Comparison of ENCODE assay signal across 9 mouse cellular contexts in genomic region chrX:107477066-107477465, GRCm38 (mm10).
DNase-seq lines count a peak whose midpoint lies in the region; ATAC-seq and TF ChIP-seq lines count a peak whose summit lies in the region.
"Had no signal": no experiment of that assay in that cellular context is flagged by ENCODE, and none has a peak within 500 bp of the region (broad histone marks: within the 10 kb centered on the region; RNA-seq: fewer than 3 reads in every experiment).

No protein-coding gene starts in this region.

- peak; percentile 79 for TF ChIP-seq CTCF in midbrain, postnatal 0 days (IDR thresholded peaks at IDR 0.05)

- no peaks in the 10 kb centered on the region for H3K27me3 ChIP-seq in forebrain, embryonic 13.5 days
- H3K27me3 ChIP-seq in midbrain, postnatal 0 days (ENCODE audit: insufficient read depth, low read length) = no peaks in the 10 kb centered on the region
- H3K27me3 ChIP-seq: lung, embryonic 15.5 days had no signal

- no peak overlapping the region for H3K27ac ChIP-seq in forebrain, embryonic 13.5 days
- no peak overlapping the region for H3K27ac ChIP-seq in midbrain, postnatal 0 days (ENCODE audit: low read depth, low read length)
- H3K27ac ChIP-seq: lung, embryonic 15.5 days had no signal

- no peaks in the 10 kb centered on the region for H3K4me1 ChIP-seq in forebrain, embryonic 13.5 days
- H3K4me1 ChIP-seq in midbrain, postnatal 0 days (ENCODE audit: insufficient read depth, low read length) = no peaks in the 10 kb centered on the region
- H3K4me1 ChIP-seq: lung, embryonic 15.5 days had no signal

- no peak overlapping the region for H3K4me2 ChIP-seq in forebrain, embryonic 13.5 days
- no peak overlapping the region for H3K4me2 ChIP-seq in midbrain, postnatal 0 days (ENCODE audit: low read depth, low read length, poor library complexity, severe bottlenecking)
- H3K4me2 ChIP-seq: lung, embryonic 15.5 days had no signal

- no peak overlapping the region for H3K4me3 ChIP-seq in forebrain, embryonic 13.5 days
- no peak overlapping the region for H3K4me3 ChIP-seq in midbrain, postnatal 0 days (ENCODE audit: low read depth, low read length)
- H3K4me3 ChIP-seq: lung, embryonic 15.5 days had no signal

- H3K36me3 ChIP-seq in forebrain, embryonic 13.5 days (ENCODE audit: poor library complexity, severe bottlenecking) = no peaks in the 10 kb centered on the region
- H3K36me3 ChIP-seq in midbrain, postnatal 0 days (ENCODE audit: insufficient read depth, low read length) = no peaks in the 10 kb centered on the region
- H3K36me3 ChIP-seq: lung, embryonic 15.5 days had no signal

- H3K9me3 ChIP-seq in forebrain, embryonic 13.5 days (replicated peaks) = no peaks in the 10 kb centered on the region
- H3K9me3 ChIP-seq in midbrain, postnatal 0 days (ENCODE audit: low read length) = no peaks in the 10 kb centered on the region
- H3K9me3 ChIP-seq: lung, embryonic 15.5 days had no signal

- 9% methylated on average over 5 of the region's 5 CpGs for WGBS in forebrain, embryonic 13.5 days
- 17% methylated on average over 5 of the region's 5 CpGs for WGBS in midbrain, postnatal 0 days

- no peak overlapping the region for H3K9ac ChIP-seq in forebrain, embryonic 13.5 days
- no peak overlapping the region for H3K9ac ChIP-seq in midbrain, postnatal 0 days (replicated peaks; ENCODE audit: low read length, poor library complexity, severe bottlenecking)
- H3K9ac ChIP-seq: lung, embryonic 15.5 days had no signal

- DNase-seq in heart, postnatal 10 days = peak; percentile 28 to 57
- no peak for DNase-seq in heart, postnatal 25 days (ENCODE audit: low spot score)
- DNase-seq in CD8-positive naive resting alpha-beta T cell, adult 2 months (ENCODE audit: low read depth in 2 of 2, low spot score in 2 of 2) = peak; percentile 1 to 6
- peak; percentile 46 for DNase-seq in adrenal gland, postnatal 14 days
- peak; percentile 1 to 29 for DNase-seq in layer of hippocampus, postnatal 14 days (ENCODE audit: low spot score in 2 of 2)
- peak; percentile 57 for DNase-seq in midbrain, postnatal 0 days (ENCODE audit: low spot score)
- no peak for DNase-seq in ovary, postnatal 10 days (ENCODE audit: low spot score)

- intact Hi-C loops in heart, postnatal 10 days (cut with DNase I) = loop anchor here (2.0 to 10.0 kb wide), 2 partner anchors 462 to 682 kb away; no protein-coding TSS in a partner anchor
- intact Hi-C loops in heart, postnatal 25 days (cut with DNase I) = loop anchor here (2.0 kb wide), 1 partner anchor 682 kb away; no protein-coding TSS in a partner anchor

- peak; percentile 43; the same call in 1 of the 2 replicates for ATAC-seq in forebrain, embryonic 13.5 days
- ATAC-seq in midbrain, postnatal 0 days (ENCODE audit: low FRiP score) = no peak

Comparison
In these comparisons a context has a peak if more than half of its experiments do, and no peak if none do; other contexts are left out.
1. DNase-seq: peak in heart, postnatal 10 days (2 of 2), CD8-positive naive resting alpha-beta T cell, adult 2 months (2 of 2), adrenal gland, postnatal 14 days (single experiment), layer of hippocampus, postnatal 14 days (2 of 2) and midbrain, postnatal 0 days (single experiment); none in heart, postnatal 25 days (single experiment) and ovary, postnatal 10 days (single experiment).